Mouse (Mus musculus): ENCODE measurements around the gene Nckap5. TPM values are rescaled to one million over a fixed set of nuclear protein-coding genes. Genes with fewer than 3 reads are reported as not detected.

Gene Nckap5
- total and polyA plus RNA-seq, 2 experiments from 2014 or later, result 9.3 to 10.2 TPM

GRCm38 (mm10) chr1:126670507-126670906, 160.1 kb downstream of the Nckap5 start:
- ATAC-seq, result no peak
- Histone ChIP-seq H3K27ac (ENCODE audit: low read depth, low read length) (no peak overlapping the region), H3K4me2 (ENCODE audit: low read depth) (no peak overlapping the region), H3K4me1 (ENCODE audit: insufficient read depth) (no peaks in the 10 kb centered on the region), H3K9ac (no peak overlapping the region), H3K27me3 (ENCODE audit: insufficient read depth, low read length) (no peaks in the 10 kb centered on the region), H3K36me3 (ENCODE audit: insufficient read depth) (no peaks in the 10 kb centered on the region), H3K4me3 (ENCODE audit: low read depth, low read length) (no peak overlapping the region), H3K9me3 (ENCODE audit: low read length) (no peaks in the 10 kb centered on the region)
- WGBS, result 97% methylated on average over 3 of the region's 3 CpGs
- TF ChIP-seq CTCF (IDR thresholded peaks at IDR 0.05; ENCODE audit: low read depth), result no peak
- no peak for DNase-seq

GRCm38 (mm10) chr1:126660098-126660999, 170.2 kb downstream of the Nckap5 start:
- TF ChIP-seq CTCF (IDR thresholded peaks at IDR 0.05; ENCODE audit: low read depth), result no peak
- no peak overlapping the region for H3K9ac ChIP-seq
- no peaks in the 10 kb centered on the region for H3K9me3 ChIP-seq (ENCODE audit: low read length)
- H3K27ac ChIP-seq (ENCODE audit: low read depth, low read length), result no peak overlapping the region; the same call in 1 of the 2 replicates
- H3K4me1 ChIP-seq (ENCODE audit: insufficient read depth), result peaks cover 7% of the 10 kb centered on the region; the same call in 1 of the 2 replicates
- no peak overlapping the region for H3K4me3 ChIP-seq (ENCODE audit: low read depth, low read length)
- H3K36me3 ChIP-seq (ENCODE audit: insufficient read depth), result no peaks in the 10 kb centered on the region
- no peaks in the 10 kb centered on the region for H3K27me3 ChIP-seq (ENCODE audit: insufficient read depth, low read length)
- WGBS, result 47% methylated on average over 7 of the region's 7 CpGs
- peak; percentile 62 for ATAC-seq
- no peak overlapping the region for H3K4me2 ChIP-seq (ENCODE audit: low read depth)
- no peak for DNase-seq

- no peak for ATAC-seq
- H3K4me3 ChIP-seq (ENCODE audit: low read depth, low read length), result no peak overlapping the region
- WGBS, result 95% methylated on average over 11 of the region's 11 CpGs
- no peak overlapping the region for H3K9ac ChIP-seq
- H3K36me3 ChIP-seq (ENCODE audit: insufficient read depth), result no peaks in the 10 kb centered on the region
- no peaks in the 10 kb centered on the region for H3K27me3 ChIP-seq (ENCODE audit: insufficient read depth, low read length)
- H3K27ac ChIP-seq (ENCODE audit: low read depth, low read length), result no peak overlapping the region
- H3K4me1 ChIP-seq (ENCODE audit: insufficient read depth), result peaks cover 7% of the 10 kb centered on the region; the same call in 1 of the 2 replicates
- no peaks in the 10 kb centered on the region for H3K9me3 ChIP-seq (ENCODE audit: low read length)
- no peak overlapping the region for H3K4me2 ChIP-seq (ENCODE audit: low read depth)
- no peak for DNase-seq
- no peak for TF ChIP-seq CTCF (IDR thresholded peaks at IDR 0.05; ENCODE audit: low read depth)
Measured at GRCm38 (mm10) chr1:126658731-126659130, 171.9 kb downstream of the Nckap5 start.

- DNase-seq (peak; percentile 71), ATAC-seq (peak; percentile 90)
- TF ChIP-seq CTCF (IDR thresholded peaks at IDR 0.05; ENCODE audit: low read depth), result no peak
- H3K36me3 ChIP-seq (ENCODE audit: insufficient read depth), result no peaks in the 10 kb centered on the region
- H3K4me1 ChIP-seq (ENCODE audit: insufficient read depth), result peaks cover 7% of the 10 kb centered on the region; the same call in 1 of the 2 replicates
- no peak overlapping the region for H3K27ac ChIP-seq (ENCODE audit: low read depth, low read length)
- H3K27me3 ChIP-seq (ENCODE audit: insufficient read depth, low read length), result no peaks in the 10 kb centered on the region
- no peaks in the 10 kb centered on the region for H3K9me3 ChIP-seq (ENCODE audit: low read length)
- 42% methylated on average over 2 of the region's 2 CpGs for WGBS
- no peak overlapping the region for H3K4me3 ChIP-seq (ENCODE audit: low read depth, low read length)
- H3K9ac ChIP-seq, result no peak overlapping the region
- no peak overlapping the region for H3K4me2 ChIP-seq (ENCODE audit: low read depth)
Measured at GRCm38 (mm10) chr1:126656246-126656645, 174.4 kb downstream of the Nckap5 start.

- Histone ChIP-seq H3K9me3 (ENCODE audit: low read length) (no peaks in the 10 kb centered on the region), H3K4me2 (ENCODE audit: low read depth) (no peak overlapping the region), H3K4me3 (ENCODE audit: low read depth, low read length) (no peak overlapping the region), H3K9ac (no peak overlapping the region), H3K36me3 (ENCODE audit: insufficient read depth) (no peaks in the 10 kb centered on the region), H3K4me1 (ENCODE audit: insufficient read depth) (no peaks in the 10 kb centered on the region), H3K27ac (ENCODE audit: low read depth, low read length) (no peak overlapping the region), H3K27me3 (ENCODE audit: insufficient read depth, low read length) (no peaks in the 10 kb centered on the region)
- DNase-seq (no peak), ATAC-seq (no peak)
- 88% methylated on average over 2 of the region's 2 CpGs for WGBS
- no peak for TF ChIP-seq CTCF (IDR thresholded peaks at IDR 0.05; ENCODE audit: low read depth)
Measured at GRCm38 (mm10) chr1:126652085-126652484, 178.5 kb downstream of the Nckap5 start.

- no peak for TF ChIP-seq CTCF (IDR thresholded peaks at IDR 0.05; ENCODE audit: low read depth)
- no peaks in the 10 kb centered on the region for H3K4me1 ChIP-seq (ENCODE audit: insufficient read depth)
- H3K9ac ChIP-seq, result no peak overlapping the region
- DNase-seq (no peak), ATAC-seq (no peak)
- no peak overlapping the region for H3K4me2 ChIP-seq (ENCODE audit: low read depth)
- H3K4me3 ChIP-seq (ENCODE audit: low read depth, low read length), result no peak overlapping the region
- 89% methylated on average over 5 of the region's 5 CpGs for WGBS
- H3K9me3 ChIP-seq (ENCODE audit: low read length), result no peaks in the 10 kb centered on the region
- H3K27ac ChIP-seq (ENCODE audit: low read depth, low read length), result no peak overlapping the region
- no peaks in the 10 kb centered on the region for H3K36me3 ChIP-seq (ENCODE audit: insufficient read depth)
- H3K27me3 ChIP-seq (ENCODE audit: insufficient read depth, low read length), result no peaks in the 10 kb centered on the region
Measured at GRCm38 (mm10) chr1:126650806-126651205, 179.8 kb downstream of the Nckap5 start.

GRCm38 (mm10) chr1:126642751-126643150, 187.8 kb downstream of the Nckap5 start:
- no peaks in the 10 kb centered on the region for H3K27me3 ChIP-seq (ENCODE audit: insufficient read depth, low read length)

More at GRCm38 (mm10) chr1:126642751-126643150, 187.8 kb downstream of the Nckap5 start:
- Histone ChIP-seq H3K4me2 (ENCODE audit: low read depth) (no peak overlapping the region), H3K36me3 (ENCODE audit: insufficient read depth) (no peaks in the 10 kb centered on the region), H3K9ac (no peak overlapping the region), H3K4me3 (ENCODE audit: low read depth, low read length) (no peak overlapping the region), H3K9me3 (ENCODE audit: low read length) (no peaks in the 10 kb centered on the region), H3K27ac (ENCODE audit: low read depth, low read length) (no peak overlapping the region), H3K4me1 (ENCODE audit: insufficient read depth) (no peaks in the 10 kb centered on the region)
- DNase-seq, result no peak
- 63% methylated on average over 5 of the region's 5 CpGs for WGBS
- no peak for TF ChIP-seq CTCF (IDR thresholded peaks at IDR 0.05; ENCODE audit: low read depth)
- ATAC-seq, result no peak

Data from forebrain, postnatal 0 days (tissue).